Mouse (Mus musculus): Measurements from ENCODE around the gene Ccdc82. TPM values are rescaled to one million over a fixed set of nuclear protein-coding genes. Genes with fewer than 3 reads are reported as not detected.

Ccdc82 gene
- polyA plus RNA-seq, 1 experiment from 2014 or later, result 9.6 TPM

DNA sequence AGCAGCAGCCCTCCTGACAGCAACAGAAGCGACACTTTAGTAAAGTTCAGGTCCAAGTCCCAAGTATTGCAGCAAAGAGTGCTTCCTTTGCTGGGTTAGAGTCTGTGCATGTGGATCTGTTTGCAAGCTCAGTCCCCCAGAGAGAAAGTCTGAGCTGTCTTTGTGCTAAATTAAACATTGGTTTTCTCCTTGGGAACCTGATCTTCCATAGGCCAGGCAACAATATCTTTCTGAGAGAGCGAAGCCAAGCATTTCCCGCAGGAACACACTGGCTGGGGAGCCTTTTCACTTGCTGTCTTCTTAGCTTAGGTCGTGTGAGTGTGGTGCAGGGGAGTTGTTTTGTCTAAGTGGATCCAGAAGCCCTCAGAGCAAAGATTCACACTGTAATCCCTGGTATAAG is 60.5 kb downstream of the Ccdc82 start:
- H3K4me1 ChIP-seq (ENCODE audit: insufficient read depth, low read length), result peaks cover 38% of the 10 kb centered on the region
- no peak for ATAC-seq (ENCODE audit: low FRiP score, low TSS enrichment)
- H3K27me3 ChIP-seq (ENCODE audit: insufficient read depth, low read length), result no peaks in the 10 kb centered on the region
- no peak overlapping the region for H3K27ac ChIP-seq (ENCODE audit: low read length)
- H3K9me3 ChIP-seq (ENCODE audit: low read length), result no peaks in the 10 kb centered on the region
- no peak overlapping the region for H3K4me2 ChIP-seq (replicated peaks; ENCODE audit: low read depth, low read length)
- 45% methylated on average over 4 of the region's 4 CpGs for WGBS
- H3K9ac ChIP-seq (replicated peaks; ENCODE audit: low read length), result no peak overlapping the region
- no peak overlapping the region for H3K4me3 ChIP-seq (ENCODE audit: low read length)
- no peaks in the 10 kb centered on the region for H3K36me3 ChIP-seq (ENCODE audit: insufficient read depth, low read length)

- ATAC-seq (ENCODE audit: low FRiP score, low TSS enrichment), result no peak
- H3K4me1 ChIP-seq (ENCODE audit: insufficient read depth, low read length), result peaks cover 23% of the 10 kb centered on the region
- H3K9me3 ChIP-seq (ENCODE audit: low read length), result no peaks in the 10 kb centered on the region
- no peak overlapping the region for H3K4me2 ChIP-seq (replicated peaks; ENCODE audit: low read depth, low read length)
- no peaks in the 10 kb centered on the region for H3K36me3 ChIP-seq (ENCODE audit: insufficient read depth, low read length)
- no peak overlapping the region for H3K4me3 ChIP-seq (ENCODE audit: low read length)
- no peak overlapping the region for H3K9ac ChIP-seq (replicated peaks; ENCODE audit: low read length)
- H3K27ac ChIP-seq (ENCODE audit: low read length), result no peak overlapping the region
- WGBS, result 26% methylated on average over 8 of the region's 8 CpGs
- H3K27me3 ChIP-seq (ENCODE audit: insufficient read depth, low read length), result no peaks in the 10 kb centered on the region
These were observed 62.0 kb downstream of the Ccdc82 start for GRCm38 (mm10) chr9:13308718-13309117.

DNA sequence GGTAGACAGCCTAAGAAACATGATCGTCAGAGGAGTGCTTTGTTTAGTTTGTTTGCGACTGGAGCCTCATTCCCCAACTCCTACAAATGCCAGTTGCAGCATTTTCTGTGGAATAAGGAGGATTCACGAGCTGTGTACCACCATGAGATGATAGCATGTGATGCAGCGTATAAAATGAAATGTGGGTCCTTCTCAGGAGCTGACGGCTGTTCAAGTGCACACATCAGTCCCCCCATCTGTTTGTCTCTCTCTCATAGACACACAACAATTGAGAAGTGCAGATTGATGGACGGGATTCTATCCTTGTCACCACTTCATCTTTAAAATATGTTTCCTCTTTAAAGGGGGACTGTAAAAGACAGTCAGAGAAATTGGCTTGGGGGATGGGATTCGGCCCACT is 63.1 kb downstream of the Ccdc82 start:
- ATAC-seq (ENCODE audit: low FRiP score, low TSS enrichment), result no peak
- Histone ChIP-seq H3K27ac (ENCODE audit: low read length) (no peak overlapping the region), H3K27me3 (ENCODE audit: insufficient read depth, low read length) (no peaks in the 10 kb centered on the region), H3K9ac (replicated peaks; ENCODE audit: low read length) (no peak overlapping the region), H3K4me1 (ENCODE audit: insufficient read depth, low read length) (peaks cover 18% of the 10 kb centered on the region), H3K4me2 (replicated peaks; ENCODE audit: low read depth, low read length) (no peak overlapping the region), H3K4me3 (ENCODE audit: low read length) (no peak overlapping the region), H3K36me3 (ENCODE audit: insufficient read depth, low read length) (no peaks in the 10 kb centered on the region), H3K9me3 (ENCODE audit: low read length) (no peaks in the 10 kb centered on the region)
- 78% methylated on average over 7 of the region's 7 CpGs for WGBS

DNA sequence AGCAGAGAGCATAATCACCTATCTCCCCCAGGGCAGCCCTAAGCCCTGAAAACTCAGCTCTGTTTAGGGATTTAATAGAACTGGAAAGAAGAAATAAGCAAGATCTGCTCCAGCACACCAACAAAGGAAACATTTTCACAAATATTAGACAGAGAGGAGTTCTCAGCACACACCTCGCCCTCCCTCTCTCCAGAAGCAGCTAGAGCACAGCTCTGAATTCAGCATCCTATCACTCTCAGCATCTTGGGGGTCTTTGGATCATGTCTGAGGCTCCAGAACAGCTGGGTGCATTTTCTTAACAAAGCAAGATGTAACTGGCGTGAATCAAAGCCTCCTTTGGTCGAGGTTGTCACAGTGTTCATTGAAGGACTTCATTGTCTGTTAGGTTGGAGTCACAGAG is 63.5 kb downstream of the Ccdc82 start:
- Histone ChIP-seq H3K36me3 (ENCODE audit: insufficient read depth, low read length) (no peaks in the 10 kb centered on the region), H3K9ac (replicated peaks; ENCODE audit: low read length) (no peak overlapping the region), H3K4me2 (replicated peaks; ENCODE audit: low read depth, low read length) (no peak overlapping the region), H3K9me3 (ENCODE audit: low read length) (no peaks in the 10 kb centered on the region), H3K4me3 (ENCODE audit: low read length) (no peak overlapping the region), H3K27ac (ENCODE audit: low read length) (no peak overlapping the region), H3K27me3 (ENCODE audit: insufficient read depth, low read length) (no peaks in the 10 kb centered on the region), H3K4me1 (ENCODE audit: insufficient read depth, low read length) (peaks cover 18% of the 10 kb centered on the region)
- no peak for ATAC-seq (ENCODE audit: low FRiP score, low TSS enrichment)
- 86% methylated on average over 3 of the region's 3 CpGs for WGBS

DNA sequence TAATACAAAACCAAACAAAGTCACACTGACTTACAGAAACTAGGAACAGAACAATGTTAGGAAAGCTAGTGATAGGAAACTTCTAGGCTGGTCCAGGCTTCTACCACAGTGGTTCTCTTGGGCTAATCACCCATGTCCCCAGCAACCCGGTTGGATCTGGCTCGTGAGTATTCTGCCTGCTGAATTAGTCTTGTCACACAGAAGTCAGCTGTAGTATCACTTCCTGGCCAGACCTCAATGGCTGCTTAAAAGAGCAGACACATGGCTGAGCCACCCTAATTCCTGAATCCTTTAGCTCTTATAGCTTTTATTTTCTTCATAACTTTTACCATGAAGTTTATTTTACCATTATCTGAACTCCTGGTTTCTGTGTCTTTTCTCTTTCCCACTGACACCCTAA is 64.3 kb downstream of the Ccdc82 start:
- Histone ChIP-seq H3K36me3 (ENCODE audit: insufficient read depth, low read length) (no peaks in the 10 kb centered on the region), H3K4me3 (ENCODE audit: low read length) (no peak overlapping the region), H3K4me2 (replicated peaks; ENCODE audit: low read depth, low read length) (no peak overlapping the region), H3K4me1 (ENCODE audit: insufficient read depth, low read length) (peaks cover 23% of the 10 kb centered on the region), H3K27me3 (ENCODE audit: insufficient read depth, low read length) (no peaks in the 10 kb centered on the region), H3K9ac (replicated peaks; ENCODE audit: low read length) (no peak overlapping the region), H3K27ac (ENCODE audit: low read length) (no peak overlapping the region), H3K9me3 (ENCODE audit: low read length) (no peaks in the 10 kb centered on the region)
- 54% methylated on average over 2 of the region's 2 CpGs for WGBS
- no peak for ATAC-seq (ENCODE audit: low FRiP score, low TSS enrichment)

DNA sequence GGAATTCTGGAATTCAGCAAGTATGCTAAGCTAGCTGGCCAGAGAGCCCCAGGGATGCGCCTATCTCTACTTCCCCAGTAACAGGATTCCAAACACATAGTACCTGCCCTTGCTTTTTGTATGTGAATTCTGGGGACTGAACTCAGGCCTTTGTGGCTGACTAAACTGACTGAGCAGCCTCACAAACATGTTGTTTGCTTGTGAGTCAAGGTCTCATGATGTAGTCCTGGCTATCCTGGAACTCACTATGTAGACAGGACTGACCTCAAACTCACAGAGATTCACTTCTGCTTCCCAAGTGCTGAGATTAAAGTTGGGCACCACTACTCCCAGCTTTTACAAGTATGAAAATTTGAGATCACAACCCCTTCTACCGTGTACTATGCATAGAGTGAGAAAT is 67.2 kb downstream of the Ccdc82 start:
- no peak overlapping the region for H3K27ac ChIP-seq (ENCODE audit: low read length)
- ATAC-seq (ENCODE audit: low FRiP score, low TSS enrichment), result no peak
- WGBS, result 92% methylated on average over 2 of the region's 2 CpGs
- no peaks in the 10 kb centered on the region for H3K36me3 ChIP-seq (ENCODE audit: insufficient read depth, low read length)
- H3K4me2 ChIP-seq (replicated peaks; ENCODE audit: low read depth, low read length), result no peak overlapping the region
- no peak overlapping the region for H3K4me3 ChIP-seq (ENCODE audit: low read length)
- H3K9me3 ChIP-seq (ENCODE audit: low read length), result no peaks in the 10 kb centered on the region
- no peaks in the 10 kb centered on the region for H3K27me3 ChIP-seq (ENCODE audit: insufficient read depth, low read length)
- H3K4me1 ChIP-seq (ENCODE audit: insufficient read depth, low read length), result peaks cover 6% of the 10 kb centered on the region; the same call in 1 of the 2 replicates
- no peak overlapping the region for H3K9ac ChIP-seq (replicated peaks; ENCODE audit: low read length)

DNA sequence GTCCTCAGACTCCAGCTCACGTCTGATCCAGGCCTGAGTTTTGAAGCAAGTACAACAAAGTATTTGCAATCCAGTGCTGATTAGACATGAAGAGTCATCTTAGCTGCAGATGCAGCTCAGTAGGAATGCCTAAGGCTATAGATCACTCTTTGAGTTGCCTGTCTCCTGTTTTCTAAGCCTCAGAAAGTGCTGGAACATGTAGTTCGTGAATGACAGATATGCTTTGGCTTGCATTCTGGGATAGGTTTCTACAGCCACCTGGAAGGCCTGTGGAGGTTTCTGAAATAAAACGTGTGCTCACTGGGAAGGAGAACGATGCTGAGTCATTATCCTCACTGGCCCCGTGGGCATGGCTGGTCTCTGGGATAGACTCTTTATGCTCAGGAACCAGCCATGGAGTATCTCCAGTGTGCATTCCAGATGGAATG is 67.8 kb downstream of the Ccdc82 start:
- Histone ChIP-seq H3K4me2 (replicated peaks; ENCODE audit: low read depth, low read length) (no peak overlapping the region), H3K36me3 (ENCODE audit: insufficient read depth, low read length) (no peaks in the 10 kb centered on the region), H3K27me3 (ENCODE audit: insufficient read depth, low read length) (no peaks in the 10 kb centered on the region), H3K27ac (ENCODE audit: low read length) (no peak overlapping the region), H3K9me3 (ENCODE audit: low read length) (no peaks in the 10 kb centered on the region), H3K4me3 (ENCODE audit: low read length) (no peak overlapping the region), H3K4me1 (ENCODE audit: insufficient read depth, low read length) (0 out of 2 replicates have a peak, but pooled peaks cover 4% of the 10 kb centered on the region), H3K9ac (replicated peaks; ENCODE audit: low read length) (no peak overlapping the region)
- no peak for ATAC-seq (ENCODE audit: low FRiP score, low TSS enrichment)
- 68% methylated on average over 5 of the region's 5 CpGs for WGBS

DNA sequence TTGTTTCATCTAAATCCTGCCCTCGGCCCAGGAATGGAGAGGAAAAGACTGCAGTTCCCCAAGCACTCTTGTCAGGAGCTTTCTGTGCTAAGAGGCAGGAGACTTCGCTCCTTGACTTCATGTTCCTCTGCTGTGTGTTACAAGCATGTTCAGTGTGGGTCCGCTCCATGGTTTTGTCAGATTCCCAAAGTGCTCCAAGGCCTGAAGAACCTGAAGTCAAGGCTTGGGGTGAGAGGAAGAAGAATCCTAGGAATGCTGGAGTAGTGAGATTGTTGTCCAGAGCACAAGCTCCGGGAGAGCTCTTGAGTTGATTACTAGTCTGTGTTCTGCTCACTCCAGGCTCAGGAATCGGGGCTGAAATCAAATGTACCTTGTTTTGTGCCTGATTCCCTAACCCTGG is 68.6 kb downstream of the Ccdc82 start:
- Histone ChIP-seq H3K9ac (replicated peaks; ENCODE audit: low read length) (no peak overlapping the region), H3K4me2 (replicated peaks; ENCODE audit: low read depth, low read length) (no peak overlapping the region), H3K27me3 (ENCODE audit: insufficient read depth, low read length) (no peaks in the 10 kb centered on the region), H3K36me3 (ENCODE audit: insufficient read depth, low read length) (no peaks in the 10 kb centered on the region), H3K4me3 (ENCODE audit: low read length) (no peak overlapping the region), H3K4me1 (ENCODE audit: insufficient read depth, low read length) (0 out of 2 replicates have a peak, but pooled peaks cover 4% of the 10 kb centered on the region), H3K9me3 (ENCODE audit: low read length) (no peaks in the 10 kb centered on the region), H3K27ac (ENCODE audit: low read length) (no peak overlapping the region)
- no peak for ATAC-seq (ENCODE audit: low FRiP score, low TSS enrichment)
- 62% methylated on average over 5 of the region's 5 CpGs for WGBS

GRCm38 (mm10) chr9:13319566-13319965 is 72.8 kb downstream of the Ccdc82 start:
- no peak overlapping the region for H3K9ac ChIP-seq (replicated peaks; ENCODE audit: low read length)
- no peak overlapping the region for H3K27ac ChIP-seq (ENCODE audit: low read length)
- WGBS, result 85% methylated on average over 2 of the region's 2 CpGs
- H3K4me3 ChIP-seq (ENCODE audit: low read length), result no peak overlapping the region
- ATAC-seq (ENCODE audit: low FRiP score, low TSS enrichment), result no peak
- no peaks in the 10 kb centered on the region for H3K27me3 ChIP-seq (ENCODE audit: insufficient read depth, low read length)
- peaks cover 17% of the 10 kb centered on the region for H3K4me1 ChIP-seq (ENCODE audit: insufficient read depth, low read length)
- H3K36me3 ChIP-seq (ENCODE audit: insufficient read depth, low read length), result no peaks in the 10 kb centered on the region
- no peak overlapping the region for H3K4me2 ChIP-seq (replicated peaks; ENCODE audit: low read depth, low read length)
- H3K9me3 ChIP-seq (ENCODE audit: low read length), result no peaks in the 10 kb centered on the region

DNA sequence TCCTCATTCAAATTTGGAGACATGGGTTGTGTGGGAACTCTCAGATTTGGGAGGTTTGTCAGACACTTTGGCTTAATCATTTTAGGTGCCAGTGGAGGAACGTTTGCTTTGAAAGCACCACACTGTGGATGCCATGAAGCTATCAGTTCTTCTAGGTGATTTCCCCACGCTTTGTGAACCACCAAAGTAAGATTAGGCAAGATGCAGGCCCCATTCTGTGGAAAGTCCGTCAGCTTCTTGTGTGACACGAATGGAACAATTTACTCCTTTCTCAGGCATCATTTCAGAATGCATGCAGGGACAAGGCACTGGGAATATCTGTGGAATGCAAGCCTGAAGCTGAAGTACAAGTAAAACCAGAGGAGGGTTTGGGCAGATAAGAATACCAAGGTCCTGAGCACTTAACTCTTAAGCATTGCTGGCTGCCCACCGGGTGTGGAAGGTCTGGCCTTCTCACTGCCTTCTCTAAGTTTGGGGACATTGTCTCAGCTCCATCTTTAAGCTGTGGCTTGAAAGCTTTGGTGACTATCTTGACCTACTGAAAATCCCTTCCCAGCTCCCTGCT is 74.1 kb downstream of the Ccdc82 start:
- WGBS, result 87% methylated on average over 5 of the region's 5 CpGs
- Histone ChIP-seq H3K9ac (replicated peaks; ENCODE audit: low read length) (no peak overlapping the region), H3K9me3 (ENCODE audit: low read length) (no peaks in the 10 kb centered on the region), H3K27ac (ENCODE audit: low read length) (no peak overlapping the region), H3K4me2 (replicated peaks; ENCODE audit: low read depth, low read length) (no peak overlapping the region), H3K4me3 (ENCODE audit: low read length) (no peak overlapping the region), H3K4me1 (ENCODE audit: insufficient read depth, low read length) (peaks cover 13% of the 10 kb centered on the region), H3K27me3 (ENCODE audit: insufficient read depth, low read length) (no peaks in the 10 kb centered on the region), H3K36me3 (ENCODE audit: insufficient read depth, low read length) (no peaks in the 10 kb centered on the region)
- no peak for ATAC-seq (ENCODE audit: low FRiP score, low TSS enrichment)

Data from kidney, embryonic 16.5 days (tissue).